Mouse (Mus musculus) cerebellum, adult 2 months (tissue): ENCODE data around the gene Mag.

Experiments used
- CTCF ChIP-seq: fragments of 200-500 bp; IDR thresholded peaks from 2 replicates; pipeline ENCODE4 v1.5.1; 2011; ENCODE audit warnings: low read depth, mild to moderate bottlenecking, control low read depth, low read length, moderate library complexity, borderline replicate concordance; ENCODE audit not compliant: insufficient read depth
- POLR2A ChIP-seq: fragments of 200-500 bp; IDR thresholded peaks from 2 replicates; pipeline ENCODE4 v1.6.1; 2011; ENCODE audit warnings: low read length, control low read depth, borderline replicate concordance; ENCODE audit not compliant: insufficient read depth

- no peak for TF ChIP-seq CTCF
- TF ChIP-seq POLR2A = no peak
Observed at GRCm38 (mm10) chr7:30956756-30957366, 42.2 kb upstream of the Mag start, which contains the start of gene Usf2.
